Mouse (Mus musculus) small intestine, adult 2 months (tissue): ENCODE measurements around the gene Tsc2. TPM values are rescaled to one million over a fixed set of nuclear protein-coding genes. Genes with fewer than 3 reads are reported as not detected.
"Not testable (repeated sequence)": the region's sequence is repeated elsewhere in the genome, so short reads cannot be mapped to it uniquely, and the experiment has no call there.

Experiments
- H3K27ac ChIP-seq: fragments of 200-500 bp; 2 replicates; pipeline ENCODE4 v1.5.1; 2012; ENCODE audit warnings: low read depth, low read length, control low read depth, inconsistent platforms; ENCODE audit not compliant: insufficient read depth
- H3K27me3 ChIP-seq: fragments of 200-500 bp; 2 replicates; pipeline ENCODE4 v1.6.1; 2012; ENCODE audit warnings: mild to moderate bottlenecking, moderate library complexity, low read length, inconsistent platforms; ENCODE audit not compliant: control insufficient read depth, insufficient read depth
- H3K36me3 ChIP-seq: fragments of 200-500 bp; 2 replicates; pipeline ENCODE4 v1.6.1; 2012; ENCODE audit warnings: mild to moderate bottlenecking, low read length, control low read depth, inconsistent platforms; ENCODE audit not compliant: control insufficient read depth, insufficient read depth
- H3K4me1 ChIP-seq: fragments of 200-500 bp; 2 replicates; pipeline ENCODE4 v1.6.1; 2012; ENCODE audit warnings: low read length, inconsistent platforms, mixed read lengths; ENCODE audit not compliant: control insufficient read depth, insufficient read depth, insufficient read length
- H3K4me3 ChIP-seq: fragments of 200-500 bp; 2 replicates; pipeline ENCODE4 v1.5.1; 2012; ENCODE audit warnings: low read depth, mild to moderate bottlenecking, control low read depth, inconsistent platforms, low read length, moderate library complexity
- CTCF ChIP-seq: fragments of 200-500 bp; IDR thresholded peaks from 2 replicates; pipeline ENCODE4 v1.5.1; 2012; ENCODE audit warnings: low read depth, mild to moderate bottlenecking, control low read depth, inconsistent platforms, low read length, moderate library complexity, mixed read lengths; ENCODE audit not compliant: insufficient replicate concordance, insufficient read length; ENCODE audit errors: extremely low read depth
- POLR2A ChIP-seq: fragments of 200-500 bp; IDR thresholded peaks from 2 replicates; pipeline ENCODE4 v1.6.1; 2012; ENCODE audit warnings: low read depth, mild to moderate bottlenecking, control low read depth, inconsistent platforms, low read length, moderate library complexity
- WGBS: fragments of 180-500 bp; shearing (Covaris S2); methylation state at CpG from one replicate; pipeline ENCODE4 v1.1.7; 2018; 5-methylcytosine and 5-hydroxymethylcytosine counted together
- polyA plus RNA-seq: library from polyadenylated mRNA; depleted of rRNA; stranded (reverse); fragments of >200 nt; gene quantifications from 2 replicates; pipeline ENCODE4 v1.2.3, GENCODE M21; 2012

Gene Tsc2
- polyA plus RNA-seq, 1 experiment, result 83.5 TPM

DNA sequence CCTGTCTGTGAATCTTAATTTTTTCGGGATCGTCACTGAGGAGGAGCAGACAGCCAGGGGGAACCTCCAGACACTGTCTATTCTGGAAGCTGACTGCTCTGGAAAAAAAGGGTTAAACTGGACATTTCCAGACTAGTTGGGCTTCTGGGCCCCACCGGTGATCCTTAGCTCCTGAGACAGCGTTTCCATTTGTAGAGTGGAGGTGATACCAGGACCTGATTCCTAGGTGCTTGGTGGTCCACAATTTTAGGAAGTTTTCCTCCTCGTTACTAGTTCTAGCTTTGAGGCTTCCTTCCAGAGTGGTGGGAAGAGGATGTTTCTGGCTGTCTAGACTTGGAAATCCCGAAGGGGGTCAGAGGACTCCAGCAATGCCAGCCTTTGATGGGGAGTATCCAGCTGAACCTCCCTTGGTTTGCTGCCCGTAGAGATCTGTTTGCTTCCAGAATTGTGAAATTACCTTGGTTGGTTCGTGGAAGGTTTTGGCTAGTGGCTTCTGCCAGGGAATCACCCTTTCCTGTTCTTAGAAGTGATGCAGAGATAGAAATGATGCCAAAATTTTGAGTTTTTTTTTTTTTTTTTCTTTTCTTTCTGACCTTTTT, 37.9 kb upstream of the Tsc2 start:
- Histone ChIP-seq H3K4me3 (peak overlapping the region; percentile 71), H3K4me1 (peaks cover 15% of the 10 kb centered on the region; the same call in 1 of the 2 replicates), H3K27ac (peak overlapping the region; percentile 36), H3K36me3 (no peaks in the 10 kb centered on the region), H3K27me3 (no peaks in the 10 kb centered on the region)
- TF ChIP-seq POLR2A (no peak), CTCF (no peak)
- 2% methylated on average over 8 of the region's 8 CpGs for WGBS

DNA sequence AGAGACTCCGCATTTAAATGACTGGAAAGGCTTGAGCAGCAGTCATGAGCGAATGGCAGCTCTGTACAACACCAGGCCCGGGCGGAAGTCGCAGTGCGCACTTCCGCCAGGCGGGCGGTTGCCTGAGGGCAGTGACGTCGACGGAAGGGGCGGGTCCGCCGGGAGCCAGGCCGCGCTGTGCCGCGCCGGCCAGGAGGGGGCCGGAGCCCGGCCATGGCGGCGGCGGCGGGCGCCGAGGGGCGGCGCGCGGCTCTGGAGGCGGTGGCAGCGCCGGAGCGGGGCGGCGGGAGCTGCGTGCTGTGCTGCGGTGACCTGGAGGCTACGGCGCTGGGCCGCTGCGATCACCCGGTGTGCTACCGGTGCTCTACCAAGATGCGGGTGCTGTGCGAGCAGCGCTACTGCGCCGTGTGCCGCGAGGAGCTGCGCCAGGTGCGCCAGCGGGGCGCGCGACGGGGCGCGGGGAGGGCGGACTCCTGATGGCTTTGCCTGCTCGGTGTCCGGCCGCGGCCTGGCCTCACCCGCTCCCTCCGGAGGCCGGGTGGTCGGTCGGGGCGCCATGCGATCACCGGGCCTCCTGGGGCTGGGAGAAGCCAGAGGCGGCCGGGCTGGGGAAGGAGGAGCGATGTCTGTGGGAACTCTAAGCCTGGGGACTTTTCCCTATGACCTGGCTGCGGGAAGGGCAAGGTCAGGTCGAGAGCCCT, 37.3 kb upstream of the Tsc2 start, which contains the start of gene Zfp598:
Gene Zfp598, plus strand, starts transcription at position 143 of the 701 bp plus-strand sequence.
- Histone ChIP-seq H3K27ac (peak within 1 kb of the TSS; percentile 36), H3K4me3 (peak within 1 kb of the TSS; percentile 71), H3K27me3 (no peaks in the 10 kb centered on the region), H3K4me1 (peaks cover 15% of the 10 kb centered on the region; the same call in 1 of the 2 replicates), H3K36me3 (no peaks in the 10 kb centered on the region)
- peak; percentile 67; the same call in 1 of the 2 replicates for TF ChIP-seq POLR2A
- peak; percentile 37; the same call in 1 of the 2 replicates for TF ChIP-seq CTCF
- WGBS, result under 1% methylated on average over 80 of the region's 80 CpGs

DNA sequence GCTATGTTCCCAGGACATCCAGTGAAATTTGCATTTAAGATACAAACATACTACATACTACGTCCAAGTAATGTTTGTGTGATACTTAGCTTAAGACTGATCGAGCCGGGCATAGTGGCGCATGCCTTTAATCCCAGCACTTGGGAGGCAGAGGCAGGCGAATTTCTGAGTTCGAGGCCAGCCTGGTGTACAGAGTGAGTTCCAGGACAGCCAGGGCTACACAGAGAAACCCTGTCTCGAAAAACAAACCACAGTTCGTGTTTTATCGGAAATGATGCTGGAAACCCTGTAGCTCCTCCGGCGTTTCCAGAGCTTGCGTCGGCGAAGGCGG, 36.7 kb upstream of the Tsc2 start:
- H3K27me3 ChIP-seq, H3K36me3 ChIP-seq: not testable (repeated sequence)
- peak overlapping the region; percentile 33; the same call in 1 of the 2 replicates for H3K27ac ChIP-seq
- 7% methylated on average over 15 of the region's 15 CpGs for WGBS
- peaks cover 15% of the 10 kb centered on the region; the same call in 1 of the 2 replicates for H3K4me1 ChIP-seq
- peak overlapping the region; percentile 58 for H3K4me3 ChIP-seq

DNA sequence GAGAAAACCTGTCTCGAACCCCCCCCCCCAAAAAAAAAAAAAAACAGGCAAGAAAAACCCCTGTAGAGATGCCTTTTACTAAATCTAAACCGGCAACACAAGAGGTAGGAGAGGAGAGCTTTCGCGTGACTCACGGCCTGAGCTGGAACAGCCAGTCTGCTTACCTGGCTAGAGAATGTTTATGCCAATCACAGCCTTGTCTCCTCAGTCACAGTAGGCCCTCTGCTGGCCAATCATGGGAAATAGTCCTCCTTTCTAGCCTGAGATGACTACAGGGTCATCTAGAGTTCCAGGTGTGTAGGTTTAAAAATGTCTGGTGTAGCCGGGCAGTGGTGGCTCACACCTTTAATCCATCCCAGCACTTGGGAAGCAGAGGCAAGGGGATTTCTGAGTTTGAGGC, 35.0 kb upstream of the Tsc2 start:
- H3K4me1 ChIP-seq, result peaks cover 15% of the 10 kb centered on the region; the same call in 1 of the 2 replicates
- 8% methylated on average over 6 of the region's 6 CpGs for WGBS
- no peak overlapping the region for H3K4me3 ChIP-seq
- no peaks in the 10 kb centered on the region for H3K36me3 ChIP-seq
- H3K27me3 ChIP-seq, result no peaks in the 10 kb centered on the region
- TF ChIP-seq POLR2A (no peak), CTCF (peak; percentile 58; the same call in 1 of the 2 replicates)
- no peak overlapping the region for H3K27ac ChIP-seq

DNA sequence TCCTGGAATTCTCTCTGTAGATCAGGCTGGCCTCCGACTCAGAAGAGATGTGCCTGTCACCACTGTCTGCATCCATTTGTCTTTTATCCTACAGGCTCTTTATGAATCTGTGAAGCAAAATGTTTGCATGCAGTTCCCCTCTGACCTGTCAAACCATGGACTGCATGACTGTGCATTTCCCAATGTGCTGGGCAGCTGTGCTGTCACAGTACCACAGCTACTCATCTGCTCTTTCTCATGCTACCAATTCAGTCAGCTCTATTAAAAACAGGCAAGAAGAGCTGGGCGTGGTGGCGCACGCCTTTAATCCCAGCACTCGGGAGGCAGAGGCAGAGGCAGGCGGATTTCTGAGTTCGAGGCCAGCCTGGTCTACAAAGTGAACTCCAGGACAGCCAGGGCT, 34.6 kb upstream of the Tsc2 start:
- H3K4me1 ChIP-seq, result peaks cover 11% of the 10 kb centered on the region; the same call in 1 of the 2 replicates
- not testable (repeated sequence) for H3K27me3 ChIP-seq, H3K27ac ChIP-seq, H3K36me3 ChIP-seq, H3K4me3 ChIP-seq
- 51% methylated on average over 7 of the region's 7 CpGs for WGBS

DNA sequence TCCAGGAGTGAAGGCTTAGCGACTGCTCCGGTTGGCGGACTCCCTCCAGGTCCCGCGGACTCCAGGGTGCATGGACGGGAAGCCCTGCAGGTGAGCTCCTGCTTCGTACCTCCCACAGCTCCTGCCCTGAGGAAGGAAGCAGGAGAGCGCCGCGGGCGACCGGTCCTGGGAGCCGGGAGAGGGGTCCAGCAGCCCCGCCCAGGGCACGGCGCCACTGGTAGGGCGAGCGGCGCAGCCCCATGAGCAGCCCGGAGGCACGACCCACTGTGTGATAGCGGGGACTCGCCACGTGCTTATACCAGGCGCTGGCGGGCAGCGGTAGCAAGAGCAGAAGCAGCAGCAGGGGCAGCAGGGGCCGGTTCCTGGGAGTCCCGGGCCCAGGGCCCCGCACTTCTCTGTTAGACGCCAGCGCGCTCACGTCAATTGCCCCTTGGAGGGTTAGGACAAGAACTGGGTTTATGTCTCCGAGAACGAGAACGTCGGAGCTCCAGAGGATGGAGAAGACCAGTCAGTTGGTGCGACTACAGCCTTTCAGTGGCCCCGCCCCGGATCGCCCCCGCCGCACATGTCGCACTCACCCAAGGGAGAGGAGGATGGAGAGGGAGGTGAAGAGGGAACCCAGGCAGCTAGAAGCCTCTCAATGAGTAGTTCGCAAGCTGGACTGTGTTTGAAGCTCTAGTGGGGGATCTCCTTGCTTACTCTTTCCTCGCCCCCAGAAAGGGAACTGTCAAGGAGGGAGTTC, 25.8 kb upstream of the Tsc2 start, which contains the start of gene Npw:
Gene Npw, minus strand, starts transcription at position 441 of the 742 bp plus-strand sequence.
- TF ChIP-seq CTCF (no peak), POLR2A (no peak)
- 6% methylated on average over 47 of the region's 47 CpGs for WGBS
- H3K4me3 ChIP-seq, result peak within 1 kb of the TSS; percentile 46

DNA sequence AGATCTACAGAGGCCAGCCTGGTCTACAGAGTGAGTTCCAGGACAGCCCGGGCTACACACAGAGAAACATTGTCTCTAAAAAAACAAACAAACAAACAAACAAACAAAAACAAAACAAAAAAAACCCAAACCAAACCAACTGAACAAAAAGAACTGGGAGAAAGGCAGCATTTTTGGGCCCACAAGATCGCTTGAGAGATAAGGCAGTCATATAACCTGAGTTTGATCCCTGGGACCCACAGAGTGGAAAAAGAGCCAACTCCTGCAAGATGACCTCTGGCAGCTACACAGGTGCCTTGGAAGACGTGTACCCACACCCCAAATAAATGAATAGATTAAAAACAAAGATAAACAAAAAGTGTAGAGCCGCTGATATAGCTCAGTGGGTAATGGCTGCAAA, 22.5 kb upstream of the Tsc2 start:
- Histone ChIP-seq H3K27ac (no peak overlapping the region), H3K4me3 (no peak overlapping the region), H3K4me1 (peaks cover 5% of the 10 kb centered on the region; the same call in 1 of the 2 replicates), H3K27me3 (peaks cover 21% of the 10 kb centered on the region), H3K36me3 (no peaks in the 10 kb centered on the region)
- WGBS, result 71% methylated on average over 4 of the region's 4 CpGs
- TF ChIP-seq CTCF, result no peak
- TF ChIP-seq POLR2A, result no peak

More for the DNA sequence above, 25.8 kb upstream of the Tsc2 start, which contains the start of gene Npw:
- Histone ChIP-seq H3K36me3 (no peaks in the 10 kb centered on the region), H3K27ac (no peak within 1 kb of the TSS), H3K27me3 (peaks cover 15% of the 10 kb centered on the region), H3K4me1 (peaks cover 4% of the 10 kb centered on the region; the same call in 1 of the 2 replicates)
